Mouse (Mus musculus) c-Kit-negative CD71-positive TER-119-positive erythroid progenitor cells, embryonic 14.5 days (primary cell): Measurements from ENCODE around the gene Tas2r115.
"Not testable (repeated sequence)": the region's sequence is repeated elsewhere in the genome, so short reads cannot be mapped to it uniquely, and the experiment has no call there.

Source experiments
- DNase-seq: peaks from one replicate; pipeline ENCODE4 v3.0.0-alpha.2; 2013; ENCODE audit warnings: low read depth, low spot score

The Tas2r115 gene

DNA sequence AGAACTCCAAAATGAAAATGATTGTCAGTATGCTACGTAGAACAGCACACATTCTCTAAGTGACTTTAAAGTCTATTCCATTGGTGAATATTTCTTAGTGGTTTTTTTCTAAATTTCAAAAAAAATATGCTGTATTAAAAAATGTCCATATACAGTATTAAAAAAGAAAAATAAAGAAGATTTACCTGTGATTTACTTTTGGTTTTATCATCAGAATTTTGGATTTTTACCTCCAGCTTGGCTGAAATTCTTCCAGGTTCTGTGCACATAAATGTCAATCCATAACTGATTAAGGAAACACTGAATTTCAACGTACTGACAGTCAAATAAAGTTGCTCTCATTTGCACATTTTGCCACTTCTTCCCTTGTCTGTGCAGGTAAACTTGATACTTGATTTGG is at the start of gene Tas2r115:
Tas2r115 (minus strand) TSS at position 101 of the 400 bp plus-strand sequence.
- DNase-seq = no peak

DNA sequence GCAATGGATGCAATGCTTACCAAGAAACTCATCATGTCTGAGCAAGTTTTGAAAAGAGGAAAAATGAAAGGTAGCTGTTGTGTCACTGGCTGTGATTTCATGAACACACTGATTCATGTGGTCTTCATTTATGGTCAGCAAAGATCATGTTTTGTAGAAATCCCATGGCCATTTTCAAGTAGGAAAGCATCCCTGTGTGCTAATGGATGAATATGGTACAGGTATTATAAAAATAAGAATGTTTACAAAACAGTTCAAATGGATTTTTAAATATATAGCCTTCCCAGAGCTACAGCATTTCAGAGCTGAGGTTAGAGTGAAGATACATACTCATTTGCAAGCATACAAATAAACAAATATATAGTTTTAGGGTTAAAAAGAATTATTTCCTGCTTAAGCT is 40.2 kb upstream of the Tas2r115 start, which contains the start of gene Tas2r136:
Tas2r136 (minus strand) TSS at position 101 of the 400 bp plus-strand sequence.
- DNase-seq = no peak

DNA sequence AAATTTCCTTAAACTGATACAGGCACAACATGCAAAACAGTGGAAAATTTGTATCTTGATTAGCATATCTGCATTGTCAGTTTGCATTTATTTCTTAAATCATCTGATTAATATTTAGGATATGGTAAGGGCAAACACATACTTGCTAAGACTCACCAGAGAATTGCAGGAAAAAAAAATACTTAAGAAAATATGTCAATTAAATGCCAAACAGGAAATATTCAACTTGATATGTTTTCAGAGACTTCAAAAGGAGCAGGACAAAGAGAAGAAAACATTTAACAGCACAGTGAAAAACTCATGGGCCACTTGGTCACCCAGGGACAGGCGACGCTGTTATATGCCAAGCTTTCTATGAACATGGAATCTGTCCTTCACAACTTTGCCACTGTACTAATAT is 24.0 kb upstream of the Tas2r115 start, which contains the start of gene Tas2r102:
Tas2r102 (plus strand) TSS at position 301 of the 400 bp plus-strand sequence.
- no peak for DNase-seq

DNA sequence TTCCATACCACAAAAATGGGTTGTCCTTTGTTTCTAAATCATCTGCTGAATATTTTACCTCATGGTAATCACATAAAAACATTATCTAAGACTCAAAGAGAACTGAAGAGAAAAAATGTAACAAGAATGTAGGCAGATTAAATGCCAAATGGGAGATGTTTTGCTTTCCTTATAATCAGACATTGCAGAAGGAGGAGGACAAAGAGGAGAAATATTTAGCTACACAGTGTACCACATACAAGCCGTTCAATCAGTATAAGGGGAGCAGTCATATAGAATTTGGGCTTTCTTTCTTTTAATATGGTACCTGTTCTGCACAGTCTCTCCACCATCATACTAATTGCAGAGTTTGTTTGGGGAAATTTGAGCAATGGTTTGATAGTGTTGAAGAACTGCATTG is 16.6 kb upstream of the Tas2r115 start, which contains the start of gene Tas2r124:
Tas2r124 (plus strand) TSS at position 301 of the 400 bp plus-strand sequence.
- DNase-seq = no peak

DNA sequence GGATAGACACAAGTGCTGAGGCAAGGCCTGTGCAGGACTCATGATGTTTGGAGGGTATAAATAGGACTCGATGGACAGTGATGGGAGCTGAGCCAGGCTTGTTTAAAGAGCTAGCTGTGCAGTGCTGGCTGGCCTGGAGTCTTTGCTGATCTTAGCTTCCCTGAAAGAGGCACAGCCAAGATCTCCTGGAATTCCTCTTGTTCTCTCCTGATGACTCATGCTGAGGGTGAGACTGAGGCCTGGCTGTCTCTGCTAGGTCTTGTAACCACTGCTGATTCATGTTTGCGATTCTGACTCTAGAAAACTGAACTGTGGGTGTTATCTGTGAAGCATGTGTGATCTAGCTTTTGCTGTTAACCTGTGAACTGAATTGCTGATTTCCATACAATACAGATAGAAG is 12.4 kb upstream of the Tas2r115 start:
- no peak for DNase-seq

DNA sequence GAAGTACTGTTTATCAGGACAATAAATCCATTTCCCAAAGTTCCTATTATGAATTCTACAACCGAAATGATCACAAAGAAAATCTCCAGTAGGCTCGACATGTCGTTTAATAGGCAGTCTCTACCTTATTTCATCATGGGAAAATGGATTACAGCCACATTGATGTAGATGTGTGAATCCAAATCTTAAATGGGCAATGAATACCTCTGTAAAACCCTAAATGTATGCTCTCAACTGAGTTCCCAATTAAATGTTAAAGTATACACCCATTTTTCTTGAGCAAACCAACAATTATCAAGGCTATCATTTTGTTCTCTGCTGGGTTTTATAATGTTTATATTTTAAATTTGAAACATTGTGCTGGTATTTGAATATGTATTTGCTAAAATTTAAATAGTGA is 26.0 kb downstream of the Tas2r115 start, which contains the start of gene Tas2r122:
Tas2r122 (minus strand) TSS at position 101 of the 400 bp plus-strand sequence.
- DNase-seq = no peak

DNA sequence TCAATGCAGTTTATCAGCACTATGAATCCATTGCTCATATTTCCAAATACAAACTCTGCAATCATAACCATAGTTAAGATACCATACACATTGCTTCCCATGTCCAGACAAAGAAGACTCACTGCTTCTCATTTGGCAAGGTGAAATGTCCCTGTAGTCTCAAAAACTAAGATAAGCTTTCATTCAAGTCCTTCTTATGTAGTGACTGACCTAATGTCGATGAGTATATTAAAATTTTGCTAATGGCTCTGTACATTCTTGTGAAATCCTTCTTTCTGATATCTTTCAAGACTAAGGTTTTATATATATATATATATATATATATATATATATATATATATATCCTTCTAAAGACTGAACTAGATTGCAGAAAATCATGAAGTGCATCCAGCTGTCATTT is 36.9 kb downstream of the Tas2r115 start, which contains the start of gene Tas2r121:
Tas2r121 (minus strand) TSS at position 101 of the 400 bp plus-strand sequence.
- DNase-seq = no peak

DNA sequence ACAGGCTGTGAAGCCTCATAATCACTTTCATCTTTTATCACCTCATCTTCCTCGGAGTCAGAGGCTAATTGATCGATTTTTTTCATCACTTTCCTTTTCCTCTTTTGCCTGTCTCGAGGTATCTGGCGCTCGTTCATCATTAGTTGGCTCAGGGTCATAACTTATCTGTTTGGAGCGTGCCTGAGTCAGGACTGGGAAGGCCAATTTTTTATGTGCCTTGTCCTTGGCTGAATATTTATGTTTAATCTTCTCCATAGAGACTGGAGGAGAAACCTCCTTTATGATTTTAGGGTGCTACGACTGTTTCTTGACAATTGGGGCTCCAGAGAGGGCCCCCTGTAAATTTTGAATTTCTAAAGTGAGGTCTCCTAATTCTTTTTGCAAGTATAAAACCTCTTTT is 46.2 kb downstream of the Tas2r115 start:
- DNase-seq = not testable (repeated sequence)
